Mouse (Mus musculus) NIH3T3 (cell line): ENCODE results near the gene Ptprj.
A peak's percentile ranks its signal among the peaks of the same experiment; 100 is the strongest.
"Not testable (repeated sequence)": the region's sequence is repeated elsewhere in the genome, so short reads cannot be mapped to it uniquely, and the experiment has no call there.

Source experiments
- DNase-seq: peaks from one replicate; pipeline ENCODE4 v3.0.0-alpha.2; 2012; ENCODE audit warnings: low read depth

The Ptprj gene

GRCm38 (mm10) chr2:90480747-90481308 lies 99.6 kb downstream of the Ptprj start:
- DNase-seq = no peak

- DNase-seq = no peak
Observed at GRCm38 (mm10) chr2:90478531-90478930, 101.9 kb downstream of the Ptprj start.

GRCm38 (mm10) chr2:90477617-90478016 lies 102.8 kb downstream of the Ptprj start:
- DNase-seq = no peak

- no peak for DNase-seq
Observed at GRCm38 (mm10) chr2:90476792-90477191, 103.7 kb downstream of the Ptprj start.

GRCm38 (mm10) chr2:90476319-90476718 lies 104.1 kb downstream of the Ptprj start:
- DNase-seq = no peak

- peak; percentile 90 for DNase-seq
Observed at GRCm38 (mm10) chr2:90474593-90475405, 105.6 kb downstream of the Ptprj start.

- DNase-seq = no peak
Observed at GRCm38 (mm10) chr2:90472701-90473100, 107.7 kb downstream of the Ptprj start.

- peak; percentile 42 for DNase-seq
Observed at GRCm38 (mm10) chr2:90470122-90470521, 110.3 kb downstream of the Ptprj start.

- DNase-seq = no peak
Observed at GRCm38 (mm10) chr2:90466480-90466879, 114.0 kb downstream of the Ptprj start.

GRCm38 (mm10) chr2:90463735-90464134 lies 116.7 kb downstream of the Ptprj start:
- no peak for DNase-seq

- no peak for DNase-seq
Observed at GRCm38 (mm10) chr2:90462252-90462651, 118.2 kb downstream of the Ptprj start.

GRCm38 (mm10) chr2:90457946-90458345 lies 122.5 kb downstream of the Ptprj start:
- DNase-seq = no peak

GRCm38 (mm10) chr2:90452380-90452779 lies 128.1 kb downstream of the Ptprj start:
- DNase-seq = no peak

GRCm38 (mm10) chr2:90448967-90449740 lies 131.3 kb downstream of the Ptprj start:
- DNase-seq = no peak

GRCm38 (mm10) chr2:90443811-90444210 lies 136.6 kb downstream of the Ptprj start:
- no peak for DNase-seq

- DNase-seq = not testable (repeated sequence)
Observed at GRCm38 (mm10) chr2:90441811-90442210, 138.6 kb downstream of the Ptprj start.

GRCm38 (mm10) chr2:90440169-90440568 lies 140.3 kb downstream of the Ptprj start:
- DNase-seq = not testable (repeated sequence)

- DNase-seq = not testable (repeated sequence)
Observed at GRCm38 (mm10) chr2:90437453-90437852, 143.0 kb downstream of the Ptprj start.

- not testable (repeated sequence) for DNase-seq
Observed at GRCm38 (mm10) chr2:90429782-90430181, 150.7 kb downstream of the Ptprj start.

GRCm38 (mm10) chr2:90428988-90429717 lies 151.3 kb downstream of the Ptprj start:
- not testable (repeated sequence) for DNase-seq

GRCm38 (mm10) chr2:90424937-90425336 lies 155.5 kb downstream of the Ptprj start:
- not testable (repeated sequence) for DNase-seq

GRCm38 (mm10) chr2:90422282-90422681 lies 158.2 kb downstream of the Ptprj start:
- not testable (repeated sequence) for DNase-seq
